Mouse (Mus musculus) neural tube, embryonic 15.5 days (tissue): ENCODE measurements around the gene Gm340. TPM values are rescaled to one million over a fixed set of nuclear protein-coding genes. Genes with fewer than 3 reads are reported as not detected.

Experiments used
- ATAC-seq: fragments of 200-750 bp; cut with Nextera tagmentation; 2 replicates; pipeline ENCODE4 v1.8.0; 2017; ENCODE audit warnings: mild to moderate bottlenecking, moderate TSS enrichment, moderate library complexity; ENCODE audit not compliant: low FRiP score
- H3K27ac ChIP-seq: fragments of 300-500 bp; sonication (generic); replicated peaks from 2 replicates; pipeline ENCODE4 v1.5.1; 2015; ENCODE audit warnings: mild to moderate bottlenecking, inconsistent platforms
- H3K27me3 ChIP-seq: fragments of 300-500 bp; sonication (generic); replicated peaks from 2 replicates; pipeline ENCODE4 v1.6.1; 2015; ENCODE audit warnings: inconsistent platforms
- H3K36me3 ChIP-seq: fragments of 300-500 bp; sonication (generic); 2 replicates; pipeline ENCODE4 v1.6.1; 2015; ENCODE audit warnings: inconsistent platforms
- H3K4me1 ChIP-seq: fragments of 300-500 bp; sonication (generic); 2 replicates; pipeline ENCODE4 v1.6.1; 2015; ENCODE audit warnings: inconsistent platforms
- H3K4me2 ChIP-seq: fragments of 300-500 bp; sonication (generic); 2 replicates; pipeline ENCODE4 v1.6.1; 2015; ENCODE audit warnings: inconsistent platforms, mild to moderate bottlenecking, moderate library complexity
- H3K4me3 ChIP-seq: fragments of 300-500 bp; sonication (generic); replicated peaks from 2 replicates; pipeline ENCODE4 v1.5.1; 2015; ENCODE audit warnings: mild to moderate bottlenecking, inconsistent platforms
- H3K9ac ChIP-seq: fragments of 300-500 bp; sonication (generic); replicated peaks from 2 replicates; pipeline ENCODE4 v1.6.1; 2015; ENCODE audit warnings: mild to moderate bottlenecking, inconsistent platforms
- H3K9me3 ChIP-seq: fragments of 300-500 bp; sonication (generic); replicated peaks from 2 replicates; pipeline ENCODE4 v1.6.1; 2016; ENCODE audit warnings: inconsistent platforms
- WGBS: fragments of 180-500 bp; shearing (Covaris S2); methylation state at CpG from one replicate; pipeline ENCODE4 v1.1.7; 2015; ENCODE audit warnings: mixed read lengths; 5-methylcytosine and 5-hydroxymethylcytosine counted together
- microRNA-seq: library from miRNA; unstranded; fragments of <30 nt; microRNA quantifications from one replicate; pipeline ENCODE4, GENCODE M21; 2017
- polyA plus RNA-seq: library from polyadenylated mRNA; unstranded; fragments of >200 nt; fragmentation: Nextera tagmentation; extraction: Ambion mirVana; gene quantifications from 2 replicates; pipeline ENCODE4 v1.2.1, GENCODE M21; 2015

Gm340 gene
- polyA plus RNA-seq, 1 experiment from 2014 or later = 1.8 TPM

- 82% methylated on average over 6 of the region's 6 CpGs for WGBS
- H3K9me3 ChIP-seq = no peaks in the 10 kb centered on the region
- no peak overlapping the region for H3K4me3 ChIP-seq
- peaks cover 73% of the 10 kb centered on the region for H3K4me1 ChIP-seq
- no peaks in the 10 kb centered on the region for H3K27me3 ChIP-seq
- no peak overlapping the region for H3K4me2 ChIP-seq
- H3K27ac ChIP-seq = no peak overlapping the region
- H3K36me3 ChIP-seq = 0 out of 2 replicates have a peak, but pooled peaks cover 4% of the 10 kb centered on the region
- no peak overlapping the region for H3K9ac ChIP-seq
- no peak for ATAC-seq
Observed at GRCm38 (mm10) chr19:41616274-41616673, 34.1 kb downstream of the Gm340 start.

- no peaks in the 10 kb centered on the region for H3K27me3 ChIP-seq
- no peaks in the 10 kb centered on the region for H3K9me3 ChIP-seq
- H3K4me2 ChIP-seq = no peak overlapping the region
- peaks cover 69% of the 10 kb centered on the region for H3K4me1 ChIP-seq
- no peak overlapping the region for H3K9ac ChIP-seq
- WGBS = 72% methylated on average over 13 of the region's 13 CpGs
- no peaks in the 10 kb centered on the region for H3K36me3 ChIP-seq
- no peak for ATAC-seq
- H3K27ac ChIP-seq = no peak overlapping the region
- H3K4me3 ChIP-seq = no peak overlapping the region
Observed at GRCm38 (mm10) chr19:41617102-41617501, 34.9 kb downstream of the Gm340 start.

- H3K9ac ChIP-seq = no peak overlapping the region
- ATAC-seq = peak; percentile 64
- H3K27me3 ChIP-seq = no peaks in the 10 kb centered on the region
- H3K27ac ChIP-seq = peak overlapping the region; percentile 64
- H3K4me1 ChIP-seq = peaks cover 62% of the 10 kb centered on the region
- peak overlapping the region; percentile 4; the same call in 1 of the 2 replicates for H3K4me2 ChIP-seq
- no peaks in the 10 kb centered on the region for H3K9me3 ChIP-seq
- H3K36me3 ChIP-seq = no peaks in the 10 kb centered on the region
- no peak overlapping the region for H3K4me3 ChIP-seq
- 18% methylated on average over 6 of the region's 6 CpGs for WGBS
Observed at GRCm38 (mm10) chr19:41618153-41618657, 36.0 kb downstream of the Gm340 start.

- Histone ChIP-seq H3K9ac (no peak overlapping the region), H3K4me3 (no peak overlapping the region), H3K27ac (peak overlapping the region; percentile 64), H3K27me3 (no peaks in the 10 kb centered on the region), H3K36me3 (peaks cover 4% of the 10 kb centered on the region), H3K9me3 (no peaks in the 10 kb centered on the region), H3K4me1 (peaks cover 55% of the 10 kb centered on the region), H3K4me2 (peak overlapping the region; percentile 4; the same call in 1 of the 2 replicates)
- 30% methylated on average over 19 of the region's 19 CpGs for WGBS
- ATAC-seq = peak; percentile 46
Observed at GRCm38 (mm10) chr19:41618771-41619385, 36.7 kb downstream of the Gm340 start.

- ATAC-seq = no peak
- H3K36me3 ChIP-seq = peaks cover 20% of the 10 kb centered on the region
- peaks cover 39% of the 10 kb centered on the region for H3K4me1 ChIP-seq
- no peak overlapping the region for H3K4me3 ChIP-seq
- H3K27ac ChIP-seq = no peak overlapping the region
- WGBS = 75% methylated on average over 14 of the region's 14 CpGs
- H3K9me3 ChIP-seq = 0 out of 2 replicates have a peak, but pooled peaks cover 5% of the 10 kb centered on the region
- H3K4me2 ChIP-seq = no peak overlapping the region
- no peaks in the 10 kb centered on the region for H3K27me3 ChIP-seq
- H3K9ac ChIP-seq = no peak overlapping the region
Observed at GRCm38 (mm10) chr19:41620366-41621092, 38.4 kb downstream of the Gm340 start.

- no peaks in the 10 kb centered on the region for H3K27me3 ChIP-seq
- H3K9me3 ChIP-seq = 0 out of 2 replicates have a peak, but pooled peaks cover 6% of the 10 kb centered on the region
- no peak overlapping the region for H3K9ac ChIP-seq
- no peak overlapping the region for H3K4me2 ChIP-seq
- H3K36me3 ChIP-seq = peaks cover 39% of the 10 kb centered on the region
- no peak overlapping the region for H3K4me3 ChIP-seq
- ATAC-seq = no peak
- no peaks in the 10 kb centered on the region for H3K4me1 ChIP-seq
- 79% methylated on average over 11 of the region's 11 CpGs for WGBS
- H3K27ac ChIP-seq = no peak overlapping the region
Observed at GRCm38 (mm10) chr19:41628970-41629369, 46.8 kb downstream of the Gm340 start.

- ATAC-seq = 0 out of 2 replicates have a peak, but pooled peaks have one; percentile 37
- 0 out of 2 replicates have a peak, but pooled peaks cover 6% of the 10 kb centered on the region for H3K9me3 ChIP-seq
- 46% methylated on average over 5 of the region's 5 CpGs for WGBS
- H3K4me3 ChIP-seq = no peak overlapping the region
- no peaks in the 10 kb centered on the region for H3K4me1 ChIP-seq
- no peak overlapping the region for H3K27ac ChIP-seq
- no peak overlapping the region for H3K9ac ChIP-seq
- H3K4me2 ChIP-seq = no peak overlapping the region
- H3K36me3 ChIP-seq = peaks cover 33% of the 10 kb centered on the region
- H3K27me3 ChIP-seq = no peaks in the 10 kb centered on the region
Observed at GRCm38 (mm10) chr19:41629532-41629931, 47.4 kb downstream of the Gm340 start.

GRCm38 (mm10) chr19:41634099-41634498 is 51.9 kb downstream of the Gm340 start:
- Histone ChIP-seq H3K9ac (no peak overlapping the region), H3K27me3 (no peaks in the 10 kb centered on the region), H3K36me3 (peaks cover 3% of the 10 kb centered on the region), H3K27ac (no peak overlapping the region), H3K4me1 (no peaks in the 10 kb centered on the region), H3K9me3 (no peaks in the 10 kb centered on the region), H3K4me3 (no peak overlapping the region), H3K4me2 (no peak overlapping the region)
- 87% methylated on average over 10 of the region's 10 CpGs for WGBS
- no peak for ATAC-seq

- Histone ChIP-seq H3K4me2 (no peak overlapping the region), H3K27ac (no peak overlapping the region), H3K9me3 (no peaks in the 10 kb centered on the region), H3K4me1 (no peaks in the 10 kb centered on the region), H3K36me3 (peaks cover 3% of the 10 kb centered on the region), H3K4me3 (no peak overlapping the region), H3K27me3 (no peaks in the 10 kb centered on the region), H3K9ac (no peak overlapping the region)
- 55% methylated on average over 6 of the region's 6 CpGs for WGBS
- no peak for ATAC-seq
Observed at GRCm38 (mm10) chr19:41634999-41635398, 52.8 kb downstream of the Gm340 start.

Small RNA genes lying within 50 kb of the gene (microRNA-seq; reads per million reads assigned to microRNA genes)
- not detected for gene Mir8091

Other genes starting within 250 kb of the Gm340 start
- 1.6 and 2.7 TPM in 2 replicates for gene Pik3ap1, start 197.3 kb upstream of the Gm340 start, polyA plus RNA-seq
- gene Lcor, start 99.7 kb upstream of the Gm340 start, polyA plus RNA-seq = 12.4 and 13.8 TPM in 2 replicates
- 32.8 and 36.8 TPM in 2 replicates for gene Slit1, start 161.3 kb downstream of the Gm340 start, polyA plus RNA-seq
- 4.8 and 8.7 TPM in 2 replicates for gene Arhgap19, start 219.7 kb downstream of the Gm340 start, polyA plus RNA-seq
- gene Frat1, start 247.6 kb downstream of the Gm340 start, polyA plus RNA-seq = 20.1 and 22.7 TPM in 2 replicates